Comparison of ENCODE assay signal across 8 mouse cellular contexts in genomic region chr6:37354449-37355179, GRCm38 (mm10). TPM values are rescaled to one million over a fixed set of nuclear protein-coding genes. Genes with fewer than 3 reads are reported as not detected.
A peak's percentile ranks its signal among the peaks of the same experiment; 100 is the strongest.
DNase-seq lines count a peak whose midpoint lies in the region; ATAC-seq and TF ChIP-seq lines count a peak whose summit lies in the region.

No protein-coding gene starts in this region.

- H3K4me2 ChIP-seq in limb, embryonic 15.5 days: no peak overlapping the region
- H3K4me2 ChIP-seq in midbrain, postnatal 0 days (ENCODE audit: low read depth, low read length, poor library complexity, severe bottlenecking): 0 out of 2 replicates have a peak overlapping the region, but pooled peaks have one; percentile 15

- H3K27me3 ChIP-seq in embryonic facial prominence, embryonic 10.5 days (replicated peaks; ENCODE audit: low read depth, poor library complexity, severe bottlenecking): no peaks in the 10 kb centered on the region
- H3K27me3 ChIP-seq in kidney, adult 2 months (replicated peaks; ENCODE audit: control insufficient read depth, insufficient read depth, low read length): no peaks in the 10 kb centered on the region
- no peaks in the 10 kb centered on the region for H3K27me3 ChIP-seq in limb, embryonic 15.5 days
- no peaks in the 10 kb centered on the region for H3K27me3 ChIP-seq in midbrain, postnatal 0 days (ENCODE audit: insufficient read depth, low read length)

- H3K9ac ChIP-seq in limb, embryonic 15.5 days: no peak overlapping the region
- H3K9ac ChIP-seq in midbrain, postnatal 0 days (replicated peaks; ENCODE audit: low read length, poor library complexity, severe bottlenecking): no peak overlapping the region

- no peak overlapping the region for H3K4me3 ChIP-seq in embryonic facial prominence, embryonic 10.5 days
- H3K4me3 ChIP-seq in kidney, adult 2 months (ENCODE audit: insufficient read depth, low read depth, low read length): no peak overlapping the region
- H3K4me3 ChIP-seq in limb, embryonic 15.5 days: no peak overlapping the region
- no peak overlapping the region for H3K4me3 ChIP-seq in midbrain, postnatal 0 days (ENCODE audit: low read depth, low read length)

- ATAC-seq in limb, embryonic 15.5 days (ENCODE audit: insufficient number of reproducible peaks, low FRiP score, low TSS enrichment, low read depth): 0 out of 2 replicates have a peak, but pooled peaks have one; percentile 52
- ATAC-seq in midbrain, postnatal 0 days (ENCODE audit: low FRiP score): peak; percentile 35; the same call in 1 of the 2 replicates

- 37% methylated on average over 17 of the region's 17 CpGs for WGBS in embryonic facial prominence, embryonic 10.5 days
- WGBS in kidney, adult 2 months: 29% methylated on average over 17 of the region's 17 CpGs
- WGBS in limb, embryonic 15.5 days: 25% methylated on average over 17 of the region's 17 CpGs
- 33% methylated on average over 17 of the region's 17 CpGs for WGBS in midbrain, postnatal 0 days

- no peaks in the 10 kb centered on the region for H3K9me3 ChIP-seq in embryonic facial prominence, embryonic 10.5 days
- no peaks in the 10 kb centered on the region for H3K9me3 ChIP-seq in limb, embryonic 15.5 days
- H3K9me3 ChIP-seq in midbrain, postnatal 0 days (ENCODE audit: low read length): no peaks in the 10 kb centered on the region

- TF ChIP-seq POLR2A in kidney, adult 2 months (IDR thresholded peaks at IDR 0.05; ENCODE audit: low read depth, low read length): no peak

- TF ChIP-seq CTCF in kidney, adult 2 months (conservative IDR thresholded peaks at IDR 0.05; ENCODE audit: insufficient read depth, insufficient read length, low read depth, low read length): peak; percentile 93
- TF ChIP-seq CTCF in midbrain, postnatal 0 days (IDR thresholded peaks at IDR 0.05): peak; percentile 98

- H3K27ac ChIP-seq in embryonic facial prominence, embryonic 10.5 days (replicated peaks): peak overlapping the region; percentile 70
- H3K27ac ChIP-seq in kidney, adult 2 months (ENCODE audit: insufficient read depth, low read depth, low read length): no peak overlapping the region; the same call in 1 of the 2 replicates
- H3K27ac ChIP-seq in limb, embryonic 15.5 days: peak overlapping the region; percentile 85
- H3K27ac ChIP-seq in midbrain, postnatal 0 days (ENCODE audit: low read depth, low read length): no peak overlapping the region

- H3K4me1 ChIP-seq in embryonic facial prominence, embryonic 10.5 days: peaks cover 19% of the 10 kb centered on the region
- H3K4me1 ChIP-seq in kidney, adult 2 months (ENCODE audit: control insufficient read depth, insufficient read depth, low read length): no peaks in the 10 kb centered on the region; the same call in 1 of the 2 replicates
- H3K4me1 ChIP-seq in limb, embryonic 15.5 days: peaks cover 36% of the 10 kb centered on the region
- H3K4me1 ChIP-seq in midbrain, postnatal 0 days (ENCODE audit: insufficient read depth, low read length): no peaks in the 10 kb centered on the region

- peak; percentile 47 for DNase-seq in 416B (ENCODE audit: low read depth)
- DNase-seq in adrenal gland, postnatal 14 days: peak; percentile 80
- DNase-seq in embryonic facial prominence, embryonic 10.5 days (ENCODE audit: low spot score): peak; percentile 87
- peak; percentile 62 to 65 for DNase-seq in heart, adult 9 months (ENCODE audit: low spot score in 2 of 2)
- DNase-seq in kidney, adult 2 months: peak; percentile 73
- DNase-seq in midbrain, postnatal 0 days (ENCODE audit: low spot score): peak; percentile 92
- peak; percentile 52 to 80 for DNase-seq in spleen, postnatal 4 days (ENCODE audit: low spot score in 2 of 2)

- peaks cover 47% of the 10 kb centered on the region for H3K36me3 ChIP-seq in embryonic facial prominence, embryonic 10.5 days (replicated peaks)
- H3K36me3 ChIP-seq in kidney, adult 2 months (ENCODE audit: control insufficient read depth, insufficient read depth, low read length): peaks cover 1% of the 10 kb centered on the region; the same call in 1 of the 2 replicates
- peaks cover 70% of the 10 kb centered on the region for H3K36me3 ChIP-seq in limb, embryonic 15.5 days
- no peaks in the 10 kb centered on the region for H3K36me3 ChIP-seq in midbrain, postnatal 0 days (ENCODE audit: insufficient read depth, low read length)

RNA-seq across cellular contexts. Expression of gene Dgki, which starts 54.6 kb away (rescaled TPM):
- 2.2 and 2.4 TPM in 2 replicates for total RNA-seq in adrenal gland, postnatal 14 days (2021)
- 0.56 and 0.59 TPM in 2 replicates for polyA plus RNA-seq in embryonic facial prominence, embryonic 10.5 days (2016; fragmentation: Nextera tagmentation; extraction: Ambion mirVana)
- 0.03 and 0.05 TPM in 2 replicates for polyA plus RNA-seq in kidney, adult 2 months (2012; rRNA removed)
- polyA plus RNA-seq in limb, embryonic 15.5 days (2015; fragmentation: Nextera tagmentation; extraction: Ambion mirVana): 0.92 and 0.99 TPM in 2 replicates
- total RNA-seq in midbrain, postnatal 0 days (2014; rRNA removed): 26.9 and 32.4 TPM in 2 replicates
- polyA plus RNA-seq in midbrain, postnatal 0 days (2015; fragmentation: Nextera tagmentation; extraction: Ambion mirVana): 3.3 and 4.6 TPM in 2 replicates

Comparison
In these comparisons a context has a peak if more than half of its experiments do, and no peak if none do; other contexts are left out.
1. H3K27ac ChIP-seq: peak in embryonic facial prominence, embryonic 10.5 days (single experiment) and limb, embryonic 15.5 days (single experiment); none in kidney, adult 2 months (single experiment) and midbrain, postnatal 0 days (single experiment).
2. Peak in every context shown above with its lines, with median percentiles within 50 percentile points of each other: DNase-seq.